Mouse (Mus musculus) stomach, embryonic 14.5 days (tissue): ENCODE measurements around the gene Zfp940. TPM values are rescaled to one million over a fixed set of nuclear protein-coding genes. Genes with fewer than 3 reads are reported as not detected.

Experiments used
- ATAC-seq: fragments of 200-750 bp; cut with Nextera tagmentation; 2 replicates; pipeline ENCODE4 v1.8.0; 2017; ENCODE audit warnings: low read depth, moderate TSS enrichment; ENCODE audit not compliant: insufficient number of reproducible peaks, insufficient read depth, low FRiP score
- H3K27ac ChIP-seq: fragments of 300-500 bp; sonication (generic); 2 replicates; pipeline ENCODE4 v1.5.1; 2014; ENCODE audit warnings: mild to moderate bottlenecking, low read length, moderate library complexity, mixed read lengths
- H3K27me3 ChIP-seq: fragments of 300-500 bp; sonication (generic); 2 replicates; pipeline ENCODE4 v1.6.1; 2014; ENCODE audit warnings: low read length, control low read depth, mixed read lengths; ENCODE audit not compliant: control insufficient read depth, insufficient read depth
- H3K36me3 ChIP-seq: fragments of 300-500 bp; sonication (generic); 2 replicates; pipeline ENCODE4 v1.6.1; 2014; ENCODE audit warnings: mild to moderate bottlenecking, control low read depth, low read length, moderate library complexity, mixed read lengths; ENCODE audit not compliant: control insufficient read depth, insufficient read depth
- H3K4me1 ChIP-seq: fragments of 300-500 bp; sonication (generic); 2 replicates; pipeline ENCODE4 v1.6.1; 2014; ENCODE audit warnings: low read length, control low read depth, mixed read lengths; ENCODE audit not compliant: control insufficient read depth, insufficient read depth
- H3K4me2 ChIP-seq: fragments of 300-500 bp; sonication (generic); replicated peaks from 2 replicates; pipeline ENCODE4 v1.6.1; 2014; ENCODE audit warnings: low read depth, low read length, control low read depth
- H3K4me3 ChIP-seq: fragments of 300-500 bp; sonication (generic); 2 replicates; pipeline ENCODE4 v1.5.1; 2014; ENCODE audit warnings: low read depth, low read length, control low read depth
- H3K9ac ChIP-seq: fragments of 300-500 bp; sonication (generic); replicated peaks from 2 replicates; pipeline ENCODE4 v1.6.1; 2014; ENCODE audit warnings: low read depth, mild to moderate bottlenecking, control low read depth, low read length, moderate library complexity, mixed read lengths
- H3K9me3 ChIP-seq: fragments of 300-500 bp; sonication (generic); 2 replicates; pipeline ENCODE4 v1.6.1; 2016; ENCODE audit warnings: low read depth, low read length, control low read depth; ENCODE audit not compliant: control insufficient read depth
- WGBS: fragments of 180-500 bp; shearing (Covaris S2); extraction: QIAGEN DNeasy Blood & Tissue Kit; methylation state at CpG from one replicate; pipeline ENCODE4 v1.1.7; 2014; 5-methylcytosine and 5-hydroxymethylcytosine counted together
- polyA plus RNA-seq: library from polyadenylated mRNA; unstranded; fragments of >200 nt; fragmentation: Nextera tagmentation; extraction: Ambion mirVana; gene quantifications from 2 replicates; pipeline ENCODE4 v1.2.1, GENCODE M21; 2014

The Zfp940 gene
- polyA plus RNA-seq, 1 experiment from 2014 or later = 6.5 TPM

DNA sequence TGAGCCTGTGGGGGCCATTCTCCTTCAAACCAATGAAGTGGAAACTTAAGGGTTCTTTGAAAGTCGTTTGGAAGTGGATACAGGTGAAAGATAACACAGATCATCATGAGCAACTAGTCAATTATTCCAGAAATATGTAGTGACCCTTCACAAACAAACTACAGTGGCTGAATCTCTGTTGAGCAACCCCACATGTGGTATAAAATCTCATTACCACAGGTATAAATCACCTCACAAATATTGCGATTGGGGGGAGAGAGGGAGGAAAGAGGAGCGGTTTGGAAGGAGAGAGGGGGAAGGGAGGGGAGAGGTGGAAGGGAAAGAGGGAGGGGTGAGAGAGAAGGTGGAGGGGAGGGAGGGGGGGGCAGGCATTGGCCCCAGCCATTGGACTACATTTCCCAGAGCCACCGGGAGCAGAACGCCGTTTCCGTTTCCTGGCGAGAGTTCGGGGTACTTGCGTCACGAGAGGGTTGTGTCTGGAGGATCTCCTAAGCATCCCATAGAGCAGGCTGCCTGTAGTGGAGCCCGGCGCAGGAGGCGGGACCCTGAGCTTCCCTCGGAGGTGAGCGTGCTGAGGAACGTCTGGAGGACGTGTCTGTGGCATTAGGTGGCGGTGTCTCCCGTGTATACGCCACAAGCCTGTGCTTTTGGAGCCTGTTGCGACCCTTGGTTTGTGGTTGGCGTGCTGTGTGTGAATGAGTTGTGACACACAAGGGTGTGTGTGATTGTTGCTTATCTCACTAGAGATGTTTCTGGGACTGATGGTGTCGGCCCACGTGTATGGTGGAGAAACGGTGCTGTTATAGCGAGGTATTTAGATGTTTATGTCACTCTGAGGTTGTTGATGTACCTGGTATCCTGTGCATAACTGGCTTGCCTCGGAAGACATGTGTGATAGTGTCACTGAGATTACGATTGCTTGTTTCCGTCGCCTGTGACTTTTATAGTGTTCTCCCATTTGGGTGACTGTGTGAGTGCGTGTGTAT, 6.4 kb upstream of the Zfp940 start, which contains the start of gene Zfp420:
TSS of gene Zfp420 (plus strand) at position 448 of the 986 bp plus-strand sequence.
- H3K36me3 ChIP-seq = no peaks in the 10 kb centered on the region
- peak within 1 kb of the TSS; percentile 55 for H3K4me3 ChIP-seq
- ATAC-seq = peak; percentile 97
- no peak within 1 kb of the TSS for H3K27ac ChIP-seq
- 4% methylated on average over 32 of the region's 32 CpGs for WGBS
- H3K4me2 ChIP-seq = peak within 1 kb of the TSS; percentile 49
- H3K4me1 ChIP-seq = peaks cover 5% of the 10 kb centered on the region
- no peaks in the 10 kb centered on the region for H3K9me3 ChIP-seq
- H3K27me3 ChIP-seq = no peaks in the 10 kb centered on the region
- no peak within 1 kb of the TSS; the same call in 1 of the 2 replicates for H3K9ac ChIP-seq

DNA sequence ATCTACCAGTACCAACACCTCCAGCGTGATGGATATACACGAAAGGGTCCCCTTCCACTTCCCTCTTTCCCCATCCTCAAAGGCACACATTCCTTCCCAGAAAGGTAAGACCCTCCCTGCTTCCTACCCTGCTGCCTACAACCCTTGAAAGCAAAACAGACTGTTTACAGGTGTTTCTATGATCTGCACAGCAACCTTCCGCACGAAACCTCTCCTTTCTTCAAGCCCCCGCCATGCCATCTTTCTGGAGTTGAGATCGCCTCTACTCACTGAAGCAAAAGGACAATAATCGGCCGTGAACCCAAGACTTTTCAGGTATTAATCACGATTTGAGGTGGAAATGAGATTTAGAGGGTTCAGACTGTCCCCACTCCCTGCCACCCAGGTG, 644 bp downstream of the Zfp940 start:
- no peaks in the 10 kb centered on the region for H3K9me3 ChIP-seq

DNA sequence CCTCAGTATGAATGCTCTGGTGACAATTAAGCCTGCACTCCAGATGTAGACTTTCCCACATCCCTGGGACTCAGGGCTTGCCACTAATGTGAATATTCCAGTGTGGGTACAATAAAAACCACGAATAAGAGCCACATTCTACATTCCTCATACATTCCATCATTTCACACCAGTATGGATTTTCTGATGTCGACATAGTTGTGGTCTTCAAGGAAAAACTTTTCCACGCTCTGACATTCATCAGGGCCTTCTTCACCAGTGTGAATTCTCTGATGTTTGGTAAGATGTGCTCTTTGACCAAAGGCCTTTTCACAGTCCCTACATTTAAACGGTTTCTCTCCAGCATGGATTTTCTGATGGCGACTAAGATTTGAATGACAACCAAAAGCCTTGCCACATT, 8.9 kb downstream of the Zfp940 start:
- H3K9ac ChIP-seq = no peak overlapping the region
- WGBS = 88% methylated on average over 5 of the region's 5 CpGs
- no peaks in the 10 kb centered on the region for H3K9me3 ChIP-seq
- peaks cover 12% of the 10 kb centered on the region for H3K36me3 ChIP-seq
- H3K4me1 ChIP-seq = no peaks in the 10 kb centered on the region
- no peak overlapping the region for H3K4me2 ChIP-seq
- no peak for ATAC-seq
- no peak overlapping the region for H3K4me3 ChIP-seq
- no peak overlapping the region for H3K27ac ChIP-seq
- no peaks in the 10 kb centered on the region for H3K27me3 ChIP-seq

More for the DNA sequence above, 644 bp downstream of the Zfp940 start:
- WGBS = 53% methylated on average over 9 of the region's 9 CpGs
- Histone ChIP-seq H3K36me3 (no peaks in the 10 kb centered on the region), H3K27ac (no peak overlapping the region), H3K4me3 (peak overlapping the region; percentile 60), H3K9ac (peak overlapping the region; percentile 48; the same call in 1 of the 2 replicates), H3K27me3 (no peaks in the 10 kb centered on the region), H3K4me1 (peaks cover 3% of the 10 kb centered on the region; the same call in 1 of the 2 replicates), H3K4me2 (peak overlapping the region; percentile 71)
- ATAC-seq = no peak

DNA sequence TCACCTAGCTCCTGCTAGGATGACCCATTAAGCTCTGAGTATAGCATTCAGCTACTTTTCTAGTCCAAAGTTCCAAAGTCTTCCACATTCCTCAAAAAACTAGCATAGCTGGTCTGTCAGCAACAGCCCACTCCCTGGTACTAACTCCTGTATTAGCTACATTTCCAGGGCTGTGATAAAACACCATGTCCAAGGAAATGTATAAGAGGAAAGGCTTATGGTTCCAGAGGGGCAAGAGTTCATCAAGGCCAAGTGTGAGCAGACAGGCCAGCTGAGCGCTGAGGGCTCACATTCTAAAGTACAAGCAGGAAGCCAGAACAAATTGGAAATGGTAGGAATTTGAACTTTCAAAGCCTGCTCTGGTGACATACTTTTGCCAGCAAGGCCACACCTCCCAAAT, 11.4 kb downstream of the Zfp940 start:
- no peak overlapping the region for H3K4me3 ChIP-seq
- peaks cover 12% of the 10 kb centered on the region for H3K36me3 ChIP-seq
- H3K9ac ChIP-seq = no peak overlapping the region
- H3K27me3 ChIP-seq = no peaks in the 10 kb centered on the region
- H3K4me2 ChIP-seq = no peak overlapping the region
- no peaks in the 10 kb centered on the region for H3K4me1 ChIP-seq
- ATAC-seq = no peak
- no peak overlapping the region for H3K27ac ChIP-seq
- WGBS = 86% methylated on average over 1 of the region's 1 CpGs
- no peaks in the 10 kb centered on the region for H3K9me3 ChIP-seq

DNA sequence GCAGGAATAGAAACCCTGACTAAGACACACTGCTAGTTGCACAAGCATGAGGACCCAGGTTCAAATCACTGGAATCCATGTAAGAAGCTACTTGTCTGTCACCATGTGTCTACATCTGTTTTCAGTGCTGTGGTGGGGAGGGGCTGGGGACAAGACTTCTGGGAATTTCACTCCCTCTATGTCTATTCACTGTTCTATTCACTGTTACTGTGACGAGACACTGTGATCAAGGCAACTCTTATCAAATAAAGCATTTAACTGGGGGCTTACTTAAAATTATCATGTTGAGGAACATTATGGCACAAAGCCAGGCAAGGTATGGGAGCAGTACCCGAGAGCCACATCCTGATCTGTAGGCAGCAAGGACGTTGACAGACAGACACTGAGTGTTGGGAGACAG, 14.2 kb downstream of the Zfp940 start:
- no peak overlapping the region for H3K4me3 ChIP-seq
- H3K4me2 ChIP-seq = no peak overlapping the region
- H3K9ac ChIP-seq = no peak overlapping the region
- H3K27ac ChIP-seq = no peak overlapping the region
- H3K9me3 ChIP-seq = no peaks in the 10 kb centered on the region
- H3K27me3 ChIP-seq = no peaks in the 10 kb centered on the region
- no peaks in the 10 kb centered on the region for H3K4me1 ChIP-seq
- ATAC-seq = no peak
- 85% methylated on average over 3 of the region's 3 CpGs for WGBS
- H3K36me3 ChIP-seq = peaks cover 3% of the 10 kb centered on the region

DNA sequence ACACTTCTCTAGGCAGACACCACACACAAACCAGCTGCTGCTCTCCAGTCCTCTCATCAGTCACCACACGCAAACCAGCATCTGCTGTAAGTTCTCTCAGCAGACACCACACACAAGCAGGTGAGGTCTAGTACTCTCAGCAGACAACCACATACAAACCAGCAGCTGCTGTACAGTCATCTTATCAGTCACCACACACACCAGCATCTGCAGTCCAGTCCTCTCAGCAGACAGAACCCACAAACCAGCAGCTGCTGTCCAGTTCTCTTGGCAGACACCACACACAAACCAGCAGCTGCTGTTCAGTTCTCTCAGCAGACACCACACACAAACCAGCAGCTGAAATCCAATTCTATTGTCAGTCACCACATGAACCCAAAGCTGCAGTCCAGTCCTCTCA, 16.7 kb downstream of the Zfp940 start:
- H3K27ac ChIP-seq = no peak overlapping the region
- ATAC-seq = no peak
- H3K4me3 ChIP-seq = no peak overlapping the region
- H3K9ac ChIP-seq = no peak overlapping the region
- no peaks in the 10 kb centered on the region for H3K4me1 ChIP-seq
- WGBS = 71% methylated on average over 1 of the region's 1 CpGs
- no peak overlapping the region for H3K4me2 ChIP-seq
- no peaks in the 10 kb centered on the region for H3K36me3 ChIP-seq
- no peaks in the 10 kb centered on the region for H3K9me3 ChIP-seq
- no peaks in the 10 kb centered on the region for H3K27me3 ChIP-seq

DNA sequence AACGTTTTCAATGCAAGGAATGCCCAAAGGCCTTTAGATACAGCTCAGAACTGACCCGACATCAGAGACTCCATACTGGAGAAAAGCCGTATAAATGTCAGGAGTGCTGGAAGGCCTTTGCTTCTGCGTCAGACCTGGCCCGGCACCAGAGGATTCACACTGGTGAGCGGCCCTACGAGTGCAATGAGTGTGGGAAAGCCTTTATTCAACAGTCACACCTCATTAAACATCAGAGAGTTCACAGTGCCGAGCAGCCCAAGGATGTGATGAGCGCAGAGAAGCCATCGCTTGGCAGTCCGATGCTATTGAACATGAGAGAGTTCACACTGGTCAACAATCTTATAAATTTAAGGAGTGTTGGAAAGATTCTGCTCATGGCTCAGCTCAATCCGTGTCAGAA, 23.7 kb downstream of the Zfp940 start:
- H3K9me3 ChIP-seq = no peaks in the 10 kb centered on the region
- WGBS = 94% methylated on average over 12 of the region's 12 CpGs
- no peak overlapping the region for H3K9ac ChIP-seq
- H3K4me3 ChIP-seq = no peak overlapping the region
- H3K4me1 ChIP-seq = no peaks in the 10 kb centered on the region
- H3K4me2 ChIP-seq = no peak overlapping the region
- no peaks in the 10 kb centered on the region for H3K27me3 ChIP-seq
- ATAC-seq = no peak
- H3K36me3 ChIP-seq = peaks cover 41% of the 10 kb centered on the region
- no peak overlapping the region for H3K27ac ChIP-seq

DNA sequence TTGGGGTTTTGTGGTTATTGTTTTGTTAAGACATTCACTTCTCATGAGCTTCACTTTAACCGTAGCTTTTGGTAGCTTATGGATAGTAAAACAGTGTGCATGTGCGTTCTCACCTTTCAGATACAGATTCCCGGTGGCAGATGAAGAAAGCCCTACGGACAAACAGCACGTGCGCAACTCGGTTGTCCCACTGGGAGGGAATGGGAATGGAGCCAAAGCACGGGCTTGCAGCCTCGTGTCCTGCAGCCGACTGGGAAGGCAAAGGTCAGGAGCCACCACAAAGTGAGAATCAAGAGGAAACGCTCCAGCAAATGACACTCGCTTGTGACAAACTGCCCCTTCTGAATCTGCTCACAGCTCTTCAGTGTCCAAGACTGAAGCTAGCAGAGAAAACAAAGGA, 25.5 kb downstream of the Zfp940 start:
- H3K27me3 ChIP-seq = no peaks in the 10 kb centered on the region
- H3K36me3 ChIP-seq = peaks cover 51% of the 10 kb centered on the region
- H3K4me1 ChIP-seq = no peaks in the 10 kb centered on the region
- no peak overlapping the region for H3K27ac ChIP-seq
- ATAC-seq = no peak
- 90% methylated on average over 12 of the region's 12 CpGs for WGBS
- no peaks in the 10 kb centered on the region for H3K9me3 ChIP-seq
- H3K4me3 ChIP-seq = no peak overlapping the region
- no peak overlapping the region for H3K9ac ChIP-seq
- no peak overlapping the region for H3K4me2 ChIP-seq
